Mouse (Mus musculus): ENCODE data around the gene Olfr1303.

The Olfr1303 gene

DNA sequence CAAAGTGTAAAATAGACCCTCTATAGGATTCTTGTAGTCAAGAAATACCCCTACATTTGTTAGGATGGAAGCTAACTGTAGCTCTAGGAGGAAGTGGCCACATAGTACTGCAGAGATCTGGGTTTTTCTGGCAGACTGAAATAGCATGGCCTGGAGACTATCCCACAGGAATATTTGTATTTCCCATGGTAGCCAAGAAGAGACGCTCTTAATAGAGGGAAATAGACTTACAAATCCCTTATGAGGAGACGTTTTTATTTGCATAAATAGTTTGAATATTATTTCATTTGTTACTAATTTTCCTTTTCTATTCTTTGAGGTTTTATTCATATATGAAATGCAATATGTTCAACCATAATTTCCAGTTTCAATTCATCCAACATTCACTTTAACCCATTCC is at the start of gene Olfr1303:
Gene Olfr1303, minus strand, starts transcription at position 101 of the 400 bp plus-strand sequence.
- DNase-seq (ENCODE audit: low spot score), result no peak

DNA sequence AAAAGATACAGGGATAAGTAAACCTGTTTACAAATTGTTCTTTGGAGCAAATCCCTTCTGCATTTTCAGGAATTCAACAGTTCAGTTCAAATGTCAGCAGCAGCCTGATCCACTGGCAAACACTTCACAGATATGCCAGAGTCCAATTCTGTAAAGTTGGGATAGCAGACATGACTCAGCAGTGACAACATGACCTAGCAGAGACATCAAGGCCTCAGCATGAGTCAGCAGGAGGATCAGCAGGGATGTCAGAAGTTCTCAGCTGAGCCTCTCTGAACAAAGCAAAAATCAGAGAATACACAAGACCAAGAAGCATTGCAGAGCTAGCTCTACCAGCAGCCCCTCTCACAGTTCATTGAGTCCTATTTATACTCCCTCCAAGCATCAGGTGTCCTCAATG is 7.2 kb downstream of the Olfr1303 start:
- no peak for DNase-seq (ENCODE audit: low spot score)

DNA sequence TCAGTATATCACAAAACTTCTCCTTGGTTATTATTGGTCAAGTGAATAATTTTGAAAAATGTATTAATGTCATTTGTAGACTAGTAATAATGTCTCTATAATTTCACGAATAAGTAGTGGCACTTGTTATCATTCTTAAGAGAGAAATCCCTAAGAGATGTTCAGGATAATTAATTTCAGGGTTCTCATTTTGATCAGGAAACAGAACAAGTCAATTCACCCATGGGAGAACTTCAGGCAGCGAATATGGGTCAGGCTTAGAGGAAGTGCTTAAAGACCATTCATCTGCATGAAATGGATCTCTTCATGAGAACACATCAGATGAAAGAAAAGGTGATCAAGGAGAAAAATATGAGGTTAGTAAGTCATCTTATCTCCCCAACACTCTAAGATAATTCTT is 43.0 kb downstream of the Olfr1303 start, which contains the start of gene Olfr1302:
Gene Olfr1302, plus strand, starts transcription at position 301 of the 400 bp plus-strand sequence.
- DNase-seq (ENCODE audit: low spot score), result no peak
